Mouse (Mus musculus): ENCODE measurements at regions not wholly inside any gene's neighbourhood (a gene's known extent, or its start where the extent isn't known, plus 50 kb on each side); places are given as distances from the start of the nearest gene placed in this dataset.

GRCm38 (mm10) chr2:167789471-167789923, 99.9 kb upstream of the Tmem189 start:
- Histone ChIP-seq H3K4me1 (ENCODE audit: control insufficient read depth, insufficient read depth, low read length) (0 out of 2 replicates have a peak, but pooled peaks cover 5% of the 10 kb centered on the region), H3K4me3 (ENCODE audit: insufficient read depth, low read length) (no peak overlapping the region), H3K27ac (ENCODE audit: insufficient read depth, low read length) (peak overlapping the region; percentile 63)
- no peak for TF ChIP-seq CTCF (IDR thresholded peaks at IDR 0.05; ENCODE audit: borderline replicate concordance, insufficient read depth, low read length)
- TF ChIP-seq POLR2A (IDR thresholded peaks at IDR 0.05; ENCODE audit: low read depth, low read length) = peak; percentile 55; the same call in 1 of the 2 replicates

- H3K27ac ChIP-seq (ENCODE audit: insufficient read depth, low read length) = no peak overlapping the region
- H3K4me1 ChIP-seq (ENCODE audit: control insufficient read depth, insufficient read depth, low read length) = 0 out of 2 replicates have a peak, but pooled peaks cover 5% of the 10 kb centered on the region
- no peak for TF ChIP-seq CTCF (IDR thresholded peaks at IDR 0.05; ENCODE audit: borderline replicate concordance, insufficient read depth, low read length)
- TF ChIP-seq POLR2A (IDR thresholded peaks at IDR 0.05; ENCODE audit: low read depth, low read length) = no peak
- H3K4me3 ChIP-seq (ENCODE audit: insufficient read depth, low read length) = no peak overlapping the region
Observed at GRCm38 (mm10) chr2:167786951-167787350, 97.3 kb upstream of the Tmem189 start.

- TF ChIP-seq POLR2A (IDR thresholded peaks at IDR 0.05; ENCODE audit: low read depth, low read length) (no peak), CTCF (IDR thresholded peaks at IDR 0.05; ENCODE audit: borderline replicate concordance, insufficient read depth, low read length) (no peak)
- Histone ChIP-seq H3K4me3 (ENCODE audit: insufficient read depth, low read length) (no peak overlapping the region), H3K27ac (ENCODE audit: insufficient read depth, low read length) (no peak overlapping the region), H3K4me1 (ENCODE audit: control insufficient read depth, insufficient read depth, low read length) (peaks cover 5% of the 10 kb centered on the region; the same call in 1 of the 2 replicates)
Observed at GRCm38 (mm10) chr2:167784353-167784752, 94.7 kb upstream of the Tmem189 start.

GRCm38 (mm10) chr2:167783374-167783773, 93.8 kb upstream of the Tmem189 start:
- no peak for TF ChIP-seq CTCF (IDR thresholded peaks at IDR 0.05; ENCODE audit: borderline replicate concordance, insufficient read depth, low read length)
- TF ChIP-seq POLR2A (IDR thresholded peaks at IDR 0.05; ENCODE audit: low read depth, low read length) = no peak
- H3K27ac ChIP-seq (ENCODE audit: insufficient read depth, low read length) = no peak overlapping the region
- peaks cover 6% of the 10 kb centered on the region for H3K4me1 ChIP-seq (ENCODE audit: control insufficient read depth, insufficient read depth, low read length)

GRCm38 (mm10) chr2:167782231-167782999, 92.8 kb upstream of the Tmem189 start:
- H3K4me3 ChIP-seq (ENCODE audit: insufficient read depth, low read length) = no peak overlapping the region
- H3K4me1 ChIP-seq (ENCODE audit: control insufficient read depth, insufficient read depth, low read length) = peaks cover 10% of the 10 kb centered on the region
- no peak overlapping the region for H3K27ac ChIP-seq (ENCODE audit: insufficient read depth, low read length)
- TF ChIP-seq POLR2A (IDR thresholded peaks at IDR 0.05; ENCODE audit: low read depth, low read length) (peak; percentile 25; the same call in 1 of the 2 replicates), CTCF (IDR thresholded peaks at IDR 0.05; ENCODE audit: borderline replicate concordance, insufficient read depth, low read length) (no peak)

More at GRCm38 (mm10) chr2:167783374-167783773, 93.8 kb upstream of the Tmem189 start:
- no peak overlapping the region for H3K4me3 ChIP-seq (ENCODE audit: insufficient read depth, low read length)

- TF ChIP-seq POLR2A (IDR thresholded peaks at IDR 0.05; ENCODE audit: low read depth, low read length) (no peak), CTCF (IDR thresholded peaks at IDR 0.05; ENCODE audit: borderline replicate concordance, insufficient read depth, low read length) (no peak)
- H3K4me3 ChIP-seq (ENCODE audit: insufficient read depth, low read length) = no peak overlapping the region
- peaks cover 10% of the 10 kb centered on the region for H3K4me1 ChIP-seq (ENCODE audit: control insufficient read depth, insufficient read depth, low read length)
- 0 out of 2 replicates have a peak overlapping the region, but pooled peaks have one; percentile 8 for H3K27ac ChIP-seq (ENCODE audit: insufficient read depth, low read length)
Observed at GRCm38 (mm10) chr2:167781496-167781895, 91.9 kb upstream of the Tmem189 start.

- Histone ChIP-seq H3K4me1 (ENCODE audit: control insufficient read depth, insufficient read depth, low read length) (peaks cover 22% of the 10 kb centered on the region), H3K27ac (ENCODE audit: insufficient read depth, low read length) (peak overlapping the region; percentile 96), H3K4me3 (ENCODE audit: insufficient read depth, low read length) (no peak overlapping the region)
- TF ChIP-seq POLR2A (IDR thresholded peaks at IDR 0.05; ENCODE audit: low read depth, low read length) (no peak), CTCF (IDR thresholded peaks at IDR 0.05; ENCODE audit: borderline replicate concordance, insufficient read depth, low read length) (no peak)
Observed at GRCm38 (mm10) chr2:167778691-167779090, 89.1 kb upstream of the Tmem189 start.

GRCm38 (mm10) chr2:167778271-167778670, 88.6 kb upstream of the Tmem189 start:
- Histone ChIP-seq H3K4me1 (ENCODE audit: control insufficient read depth, insufficient read depth, low read length) (peaks cover 22% of the 10 kb centered on the region), H3K27ac (ENCODE audit: insufficient read depth, low read length) (peak overlapping the region; percentile 96), H3K4me3 (ENCODE audit: insufficient read depth, low read length) (0 out of 2 replicates have a peak overlapping the region, but pooled peaks have one; percentile 3)
- no peak for TF ChIP-seq CTCF (IDR thresholded peaks at IDR 0.05; ENCODE audit: borderline replicate concordance, insufficient read depth, low read length)

- TF ChIP-seq CTCF (IDR thresholded peaks at IDR 0.05; ENCODE audit: borderline replicate concordance, insufficient read depth, low read length) (no peak), POLR2A (IDR thresholded peaks at IDR 0.05; ENCODE audit: low read depth, low read length) (peak; percentile 41)
- peaks cover 22% of the 10 kb centered on the region for H3K4me1 ChIP-seq (ENCODE audit: control insufficient read depth, insufficient read depth, low read length)
Observed at GRCm38 (mm10) chr2:167777331-167778085, 87.9 kb upstream of the Tmem189 start.

More at GRCm38 (mm10) chr2:167777331-167778085, 87.9 kb upstream of the Tmem189 start:
- H3K27ac ChIP-seq (ENCODE audit: insufficient read depth, low read length) = peak overlapping the region; percentile 96
- peak overlapping the region; percentile 3; the same call in 1 of the 2 replicates for H3K4me3 ChIP-seq (ENCODE audit: insufficient read depth, low read length)
